21 mouse cellular contexts compared by ENCODE assay signal in genomic region chr12:77156698-77157097, GRCm38 (mm10).
"Had no signal": no experiment of that assay in that cellular context is flagged by ENCODE, and none has a peak within 500 bp of the region (broad histone marks: within the 10 kb centered on the region; RNA-seq: fewer than 3 reads in every experiment).

No protein-coding gene starts in this region.

- H3K4me3 ChIP-seq: liver, embryonic 15.5 days; megakaryocyte, embryonic 14.5 days; midbrain, embryonic 10.5 days; midbrain, embryonic 12.5 days; myocyte; neural tube, embryonic 13.5 days; neural tube, embryonic 15.5 days had no signal

- H3K4me1 ChIP-seq: liver, embryonic 15.5 days; midbrain, embryonic 10.5 days; midbrain, embryonic 12.5 days had no signal

- H3K9ac ChIP-seq: liver, embryonic 15.5 days; lung, embryonic 14.5 days; midbrain, embryonic 12.5 days; neural tube, embryonic 13.5 days; neural tube, embryonic 15.5 days had no signal

- H3K27me3 ChIP-seq: liver, embryonic 15.5 days; megakaryocyte, embryonic 14.5 days; midbrain, embryonic 12.5 days; neural tube, embryonic 13.5 days; neural tube, embryonic 15.5 days had no signal

- H3K27ac ChIP-seq: liver, embryonic 15.5 days; midbrain, embryonic 10.5 days; midbrain, embryonic 12.5 days; neural tube, embryonic 15.5 days had no signal

- ATAC-seq: midbrain, embryonic 16.5 days had no signal

- H3K36me3 ChIP-seq: liver, embryonic 15.5 days; midbrain, embryonic 10.5 days; midbrain, embryonic 12.5 days; neural tube, embryonic 13.5 days; neural tube, embryonic 15.5 days had no signal

- H3K4me2 ChIP-seq: liver, embryonic 15.5 days; lung, embryonic 14.5 days; midbrain, embryonic 12.5 days; neural tube, embryonic 13.5 days; neural tube, embryonic 15.5 days had no signal

- H3K9me3 ChIP-seq: liver, embryonic 15.5 days; megakaryocyte, embryonic 14.5 days; midbrain, embryonic 10.5 days; midbrain, embryonic 12.5 days; neural tube, embryonic 13.5 days; neural tube, embryonic 15.5 days had no signal

- DNase-seq: lung, adult 18-20 months; lung, embryonic 14.5 days; lung, postnatal 10 days; lung, postnatal 4 days; midbrain, embryonic 14.5 days; retina, postnatal 1 day; right cerebral cortex, adult 18-20 months; right cerebral cortex, postnatal 25 days; right cerebral cortex, postnatal 4 days; spleen, adult 18-20 months; thymus, adult 2 months; thymus, postnatal 25 days; thymus, postnatal 4 days had no signal
